Mouse (Mus musculus): ENCODE measurements at regions not wholly inside any gene's neighbourhood (a gene's known extent, or its start where the extent isn't known, plus 50 kb on each side); places are given as distances from the start of the nearest gene placed in this dataset.

GRCm38 (mm10) chr4:98282275-98282674, 100.8 kb downstream of the Tm2d1 start:
- DNase-seq (ENCODE audit: low read depth, low spot score) = no peak

- no peak for DNase-seq (ENCODE audit: low read depth, low spot score)
These were observed 124.8 kb downstream of the Tm2d1 start for GRCm38 (mm10) chr4:98258336-98258735.

- DNase-seq (ENCODE audit: low read depth, low spot score) = no peak
These were observed 125.4 kb downstream of the Tm2d1 start for GRCm38 (mm10) chr4:98257711-98258110.

- no peak for DNase-seq (ENCODE audit: low read depth, low spot score)
These were observed 128.0 kb downstream of the Tm2d1 start for GRCm38 (mm10) chr4:98254856-98255853.

GRCm38 (mm10) chr4:98243941-98244929, 138.9 kb downstream of the Tm2d1 start:
- no peak for DNase-seq (ENCODE audit: low read depth, low spot score)

- no peak for DNase-seq (ENCODE audit: low read depth, low spot score)
These were observed 139.6 kb downstream of the Tm2d1 start for GRCm38 (mm10) chr4:98243502-98243901.

GRCm38 (mm10) chr4:98241921-98242320, 141.2 kb downstream of the Tm2d1 start:
- no peak for DNase-seq (ENCODE audit: low read depth, low spot score)

- no peak for DNase-seq (ENCODE audit: low read depth, low spot score)
These were observed 142.8 kb downstream of the Tm2d1 start for GRCm38 (mm10) chr4:98240289-98240688.

GRCm38 (mm10) chr4:98238075-98238474, 145.0 kb downstream of the Tm2d1 start:
- no peak for DNase-seq (ENCODE audit: low read depth, low spot score)

GRCm38 (mm10) chr4:98237475-98237874, 145.6 kb downstream of the Tm2d1 start:
- no peak for DNase-seq (ENCODE audit: low read depth, low spot score)

- no peak for DNase-seq (ENCODE audit: low read depth, low spot score)
These were observed 146.9 kb downstream of the Tm2d1 start for GRCm38 (mm10) chr4:98236006-98236783.

- DNase-seq (ENCODE audit: low read depth, low spot score) = no peak
These were observed 154.9 kb downstream of the Tm2d1 start for GRCm38 (mm10) chr4:98228193-98228592.

- no peak for DNase-seq (ENCODE audit: low read depth, low spot score)
These were observed 158.7 kb downstream of the Tm2d1 start for GRCm38 (mm10) chr4:98224366-98224765.

- no peak for DNase-seq (ENCODE audit: low read depth, low spot score)
These were observed 159.7 kb downstream of the Tm2d1 start for GRCm38 (mm10) chr4:98223429-98223828.

GRCm38 (mm10) chr4:98221566-98221965, 161.5 kb downstream of the Tm2d1 start:
- DNase-seq (ENCODE audit: low read depth, low spot score) = no peak

GRCm38 (mm10) chr4:98215218-98215617, 167.9 kb downstream of the Tm2d1 start:
- DNase-seq (ENCODE audit: low read depth, low spot score) = no peak

GRCm38 (mm10) chr4:98207446-98207845, 175.7 kb downstream of the Tm2d1 start:
- no peak for DNase-seq (ENCODE audit: low read depth, low spot score)

- DNase-seq (ENCODE audit: low read depth, low spot score) = no peak
These were observed 176.7 kb downstream of the Tm2d1 start for GRCm38 (mm10) chr4:98206245-98206970.

GRCm38 (mm10) chr4:98203129-98203528, 180.0 kb downstream of the Tm2d1 start:
- DNase-seq (ENCODE audit: low read depth, low spot score) = no peak

- no peak for DNase-seq (ENCODE audit: low read depth, low spot score)
These were observed 180.9 kb downstream of the Tm2d1 start for GRCm38 (mm10) chr4:98202232-98202631.

GRCm38 (mm10) chr4:98201102-98201501, 182.0 kb downstream of the Tm2d1 start:
- no peak for DNase-seq (ENCODE audit: low read depth, low spot score)
